Mouse (Mus musculus) common myeloid progenitor, adult 5-6 weeks (primary cell): ENCODE measurements at regions not wholly inside any gene's neighbourhood (a gene's known extent, or its start where the extent isn't known, plus 50 kb on each side); places are given as distances from the start of the nearest gene placed in this dataset.

Experiments
- ATAC-seq: replicated peaks from 2 replicates; pipeline ENCODE4 v1.8.0; 2016; ENCODE audit warnings: low read depth, mild to moderate bottlenecking, moderate TSS enrichment, inconsistent platforms; ENCODE audit not compliant: poor library complexity, severe bottlenecking

DNA sequence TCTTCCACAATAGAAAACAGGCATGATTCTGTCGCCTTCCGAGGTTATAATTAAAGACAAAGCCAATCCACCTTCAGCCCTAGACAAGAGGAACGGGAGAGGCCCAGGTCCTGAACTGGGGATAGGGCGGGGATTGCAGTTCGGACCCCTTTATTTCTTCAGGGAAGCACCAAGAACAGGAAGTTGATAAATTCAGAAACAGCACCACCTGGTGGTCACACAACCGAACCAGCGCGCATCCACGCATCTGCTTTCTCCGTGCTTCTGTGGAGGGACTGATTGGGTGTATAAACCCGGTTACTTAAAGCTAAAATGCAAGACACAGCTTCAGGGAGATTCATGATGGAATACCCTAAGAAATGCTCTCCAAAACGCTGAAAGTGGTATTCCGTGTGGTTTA lies 233.2 kb downstream of the Rps15a start:
- peak; percentile 97 for ATAC-seq

DNA sequence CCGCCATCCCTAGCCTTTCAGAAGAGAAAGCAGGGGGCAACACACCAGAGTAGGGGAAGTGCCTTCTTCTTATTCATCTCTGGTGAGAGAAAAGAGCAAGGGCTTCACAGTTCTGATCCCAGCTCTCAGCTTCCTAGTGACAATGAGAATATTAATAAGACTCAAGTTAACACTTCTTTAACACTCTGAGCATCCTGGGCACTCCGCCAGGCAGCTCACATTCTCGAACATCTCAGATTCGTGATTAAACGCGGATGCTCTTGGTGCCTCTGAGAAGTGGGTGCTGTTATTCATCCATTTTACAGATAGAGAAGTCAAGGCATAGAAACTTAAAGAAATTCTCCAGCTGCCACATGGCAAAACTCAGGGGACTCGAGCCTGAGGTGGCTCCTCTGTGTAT lies 237.1 kb downstream of the Rps15a start:
- ATAC-seq, result no peak

DNA sequence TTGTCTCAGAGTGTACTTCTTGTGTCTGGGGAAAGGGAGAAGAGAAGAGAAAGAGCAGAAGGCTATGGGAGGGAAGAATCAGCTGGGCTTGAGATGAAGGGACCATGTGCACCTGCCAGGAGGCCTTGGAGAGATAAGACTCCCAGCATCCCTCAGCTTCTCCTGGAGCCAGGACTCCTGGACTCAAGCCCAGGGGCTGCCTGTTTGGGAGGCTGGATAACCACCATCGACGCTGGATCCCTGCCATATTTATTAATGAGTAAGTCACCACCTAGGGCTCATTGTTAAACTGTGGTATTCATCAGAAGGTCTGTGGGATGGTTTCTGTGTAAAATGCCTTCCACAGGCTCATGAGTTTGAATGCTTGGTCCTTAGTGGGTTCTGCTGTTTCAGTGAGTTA lies 240.7 kb downstream of the Rps15a start:
- ATAC-seq, result no peak

DNA sequence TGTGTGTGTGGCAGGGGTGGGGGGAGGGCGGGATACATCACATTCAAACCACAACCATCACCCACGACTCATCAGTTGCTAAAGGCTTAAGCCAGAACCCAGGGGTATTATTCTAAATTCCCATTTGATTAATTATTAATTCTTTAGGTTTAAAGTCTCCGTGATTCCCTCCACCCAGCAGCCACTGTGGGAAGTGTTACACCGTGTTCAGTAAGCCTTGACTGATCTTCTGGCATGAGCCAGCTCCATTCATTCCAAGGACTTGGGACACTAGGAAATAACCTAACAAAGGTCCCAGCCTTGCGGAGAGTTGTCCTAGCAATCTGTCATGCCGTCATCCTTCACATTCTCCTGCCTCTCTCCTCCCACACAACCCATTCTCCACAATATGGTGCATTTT lies 256.6 kb downstream of the Rps15a start:
- ATAC-seq, result no peak

DNA sequence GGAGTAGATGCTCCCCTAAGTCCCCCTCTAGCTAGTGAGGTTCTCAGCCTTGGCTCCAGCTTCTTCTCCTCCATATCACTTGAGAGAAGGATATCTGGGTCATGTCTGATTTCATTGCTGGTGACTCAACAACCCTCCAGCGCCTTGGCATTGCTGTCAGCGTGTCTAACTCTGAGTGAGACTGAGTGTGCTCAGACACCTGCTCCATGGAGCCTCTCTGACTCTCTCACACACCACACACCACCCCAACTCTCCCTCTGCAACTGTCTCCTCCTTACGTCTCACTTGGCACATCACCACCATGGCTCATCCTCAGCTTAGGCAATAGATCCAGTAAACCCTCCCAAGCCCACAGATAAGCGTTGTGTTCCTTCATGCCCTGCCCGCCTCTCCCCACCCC lies 260.0 kb downstream of the Rps15a start:
- ATAC-seq, result no peak

DNA sequence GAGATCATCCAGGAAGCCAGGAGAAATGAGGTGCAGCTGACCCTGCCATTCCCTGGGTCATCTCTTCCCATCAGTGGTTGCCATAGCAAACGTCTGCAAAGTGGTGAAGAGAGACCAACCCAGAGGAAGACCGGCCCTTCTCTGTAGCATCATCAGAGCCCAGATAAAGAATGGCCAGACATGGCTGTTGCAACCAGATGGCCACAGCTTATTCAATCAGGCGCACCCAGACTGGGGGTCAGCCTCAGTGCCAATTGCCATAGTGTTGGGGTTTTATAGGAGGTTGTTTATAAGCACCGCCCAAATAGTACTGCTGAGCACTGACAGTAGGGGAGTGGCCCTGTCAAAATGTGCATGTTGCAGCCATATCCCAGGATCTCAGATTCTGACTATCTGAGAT lies 262.3 kb downstream of the Rps15a start:
- no peak for ATAC-seq

DNA sequence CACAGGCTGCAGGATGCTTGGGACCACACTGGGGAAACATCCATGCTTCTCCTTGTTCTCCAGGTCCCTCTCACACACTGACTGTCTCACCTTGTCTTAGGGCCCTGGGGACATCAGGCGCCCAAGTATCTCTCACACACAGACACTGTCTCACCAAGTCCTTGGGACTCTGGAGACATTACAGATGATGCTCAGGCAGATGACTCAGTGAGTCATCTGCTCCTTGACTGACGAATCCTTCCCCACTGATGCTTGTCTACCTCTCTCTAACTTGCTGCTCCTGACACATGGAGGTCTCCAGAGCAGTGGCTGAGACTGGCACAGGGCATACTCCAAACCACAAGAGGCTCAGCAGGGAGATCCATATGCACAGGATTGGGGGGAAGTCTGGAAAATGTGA lies 263.1 kb downstream of the Rps15a start:
- no peak for ATAC-seq

DNA sequence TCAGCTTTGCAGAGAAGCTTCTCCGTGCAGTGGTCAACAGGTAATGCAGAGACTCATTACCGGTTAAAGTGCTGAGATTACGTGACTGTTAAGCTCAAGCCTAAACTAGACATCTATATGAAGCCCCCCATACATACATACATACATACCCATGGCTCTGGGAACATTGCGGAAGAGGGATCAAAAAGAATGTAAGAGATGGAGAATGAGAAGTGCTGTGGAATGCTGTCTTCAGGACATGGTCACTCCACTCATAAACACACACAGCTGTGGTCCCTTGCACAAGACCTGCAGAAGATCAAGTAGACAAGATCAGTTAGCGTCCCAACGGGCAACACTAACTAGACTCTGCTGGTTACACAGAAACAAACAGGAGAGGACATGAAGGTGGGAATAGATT lies 265.2 kb downstream of the Rps15a start:
- ATAC-seq, result no peak

DNA sequence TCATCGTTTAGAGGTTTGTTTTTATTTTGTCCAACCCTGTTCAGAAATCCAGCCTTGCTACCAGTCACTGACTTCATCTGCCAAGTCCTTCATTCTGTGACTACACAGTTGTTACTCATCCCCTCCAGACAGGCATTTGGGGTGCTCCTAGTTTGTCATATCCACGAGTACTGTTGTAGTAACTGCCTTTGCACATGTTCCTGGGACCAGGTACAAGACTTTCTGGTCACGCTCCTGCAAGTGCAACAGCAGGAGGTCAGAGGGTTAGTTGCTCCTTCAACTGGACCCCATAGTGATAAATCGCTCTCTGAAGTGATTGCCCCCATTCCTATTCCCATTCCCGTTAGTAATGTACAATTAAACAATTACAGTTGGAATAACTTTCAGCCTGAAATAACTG lies 269.9 kb downstream of the Rps15a start:
- ATAC-seq, result no peak

DNA sequence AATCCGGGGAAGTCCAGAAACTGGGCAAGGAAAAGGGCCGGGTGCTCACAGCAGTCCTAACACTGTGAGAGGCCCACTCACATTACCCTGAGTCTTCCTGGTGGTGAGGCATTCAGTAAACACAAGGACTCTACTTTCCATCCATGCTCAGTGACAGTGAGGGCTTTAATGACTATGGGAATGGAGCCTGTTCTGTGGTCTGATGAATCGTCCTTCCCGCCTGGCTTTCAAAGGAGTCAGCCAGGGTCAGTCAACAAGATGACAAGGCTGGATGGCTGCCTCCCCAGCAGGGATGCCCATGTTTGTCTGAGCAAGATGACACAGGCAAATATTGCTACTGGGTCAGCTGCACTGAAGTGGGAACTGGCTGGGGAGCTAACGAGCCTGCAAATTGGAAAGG lies 273.2 kb downstream of the Rps15a start:
- no peak for ATAC-seq

DNA sequence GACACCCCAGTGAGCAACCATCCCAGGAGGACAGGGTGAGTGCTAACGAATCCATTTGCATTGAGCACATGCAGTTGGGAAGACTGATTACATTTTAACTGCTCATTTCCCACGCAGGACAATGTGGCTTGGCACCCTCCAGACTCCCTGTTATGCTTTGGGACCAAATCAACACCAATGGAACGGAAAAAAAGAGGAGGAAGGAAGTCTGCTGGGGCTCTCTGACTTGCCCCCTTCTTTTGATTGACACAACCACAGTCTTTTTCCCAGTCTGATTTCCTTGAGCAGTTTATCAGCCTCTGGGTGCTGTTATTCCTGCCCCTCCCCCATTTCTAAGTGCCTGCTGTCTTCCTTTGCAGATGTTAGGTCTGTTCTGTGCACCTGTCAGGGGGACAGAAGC lies 321.0 kb downstream of the Rps15a start:
- ATAC-seq, result peak; percentile 83

DNA sequence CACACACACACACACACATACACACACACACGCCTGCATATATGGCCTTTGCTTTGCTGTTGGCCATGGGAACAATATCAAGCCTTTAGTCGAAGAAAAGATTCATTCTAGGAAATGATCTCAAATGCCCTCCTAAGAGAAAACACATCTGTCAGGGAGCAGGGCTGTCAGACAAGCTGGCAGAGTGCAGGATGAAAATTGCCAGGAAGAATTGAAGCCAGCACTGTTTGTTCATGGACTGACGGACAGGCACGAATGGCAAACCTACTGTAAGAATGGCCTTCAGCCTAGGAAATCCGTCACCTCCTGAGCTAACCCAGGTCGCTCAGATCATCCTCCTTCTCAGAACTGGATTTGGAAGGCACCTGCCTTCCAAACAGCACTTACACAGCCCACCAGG lies 322.0 kb downstream of the Rps15a start:
- ATAC-seq, result no peak

DNA sequence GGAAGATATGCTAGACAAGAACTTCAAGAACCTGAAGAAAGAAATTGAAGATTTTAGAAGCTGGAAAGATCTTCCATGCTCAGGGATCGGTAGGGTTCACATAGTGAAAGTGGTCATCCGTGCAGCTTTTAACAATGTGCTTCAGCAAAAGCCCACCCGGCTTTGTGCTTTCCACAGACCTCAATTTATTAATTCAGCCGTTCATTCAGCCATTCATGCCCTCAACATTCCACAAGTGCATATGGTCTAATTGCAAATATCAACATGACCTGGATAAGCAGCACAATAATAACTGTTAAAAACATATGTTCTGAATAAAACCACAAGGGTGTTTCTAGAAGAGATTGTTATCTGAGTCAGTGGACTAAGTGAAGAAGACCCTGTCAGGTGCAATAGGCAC lies 323.5 kb downstream of the Rps15a start:
- ATAC-seq, result no peak

DNA sequence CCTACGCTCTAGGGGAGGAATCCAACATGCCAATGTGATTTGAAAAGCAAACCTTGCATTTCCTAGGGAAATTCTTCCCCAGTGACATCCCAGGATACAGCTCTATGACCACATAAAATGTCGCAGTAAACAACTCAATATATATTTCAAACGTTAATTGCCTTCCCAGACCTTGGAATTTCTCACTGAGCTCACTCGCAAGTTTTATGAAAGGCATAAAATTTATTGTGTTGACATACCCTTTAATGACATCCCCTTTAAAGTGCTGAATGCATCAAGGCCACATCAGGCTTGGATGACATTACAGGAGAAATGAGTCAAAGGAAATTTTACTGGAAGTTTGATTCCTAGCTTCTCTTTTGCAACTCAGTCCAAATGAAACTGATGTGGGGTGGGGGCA lies 337.0 kb downstream of the Rps15a start:
- no peak for ATAC-seq

DNA sequence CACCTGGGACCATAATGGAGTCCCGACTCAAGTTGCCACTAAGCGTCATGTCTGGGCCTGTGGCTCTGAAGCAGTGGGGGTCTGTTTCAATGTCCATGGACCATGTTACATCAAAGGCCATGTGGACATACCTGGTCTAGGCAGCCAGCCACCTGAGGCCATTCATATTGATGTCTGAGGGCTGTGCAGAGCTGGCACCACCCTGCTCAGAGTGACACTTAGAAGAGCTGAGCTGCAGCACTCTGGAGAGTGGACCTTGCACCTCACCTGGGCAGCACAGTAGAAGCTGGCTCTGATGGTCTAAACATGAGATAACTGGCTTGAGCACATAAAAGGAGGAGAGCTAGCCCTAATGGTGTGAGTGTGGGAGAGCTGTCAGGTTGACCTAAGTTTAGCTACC lies 338.1 kb downstream of the Rps15a start:
- ATAC-seq, result no peak

DNA sequence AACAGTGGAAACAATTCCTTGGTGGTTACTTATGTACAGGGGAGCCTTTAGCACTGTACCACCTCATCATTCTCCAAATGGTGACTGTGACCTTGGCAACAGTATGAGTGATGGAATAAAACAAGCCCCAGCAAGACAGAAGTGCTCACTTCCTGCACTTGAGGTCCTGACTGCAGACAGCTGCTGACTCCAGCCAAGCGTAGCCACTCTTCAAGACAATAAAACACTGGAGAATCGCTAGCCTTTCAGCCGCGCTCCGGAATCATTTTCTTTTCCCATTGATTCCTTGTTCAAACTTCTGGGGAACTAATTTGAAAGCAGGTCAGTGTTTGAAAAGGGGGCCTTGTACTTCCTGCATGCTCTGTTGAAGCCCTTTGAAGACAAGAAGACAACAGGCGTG lies 344.2 kb downstream of the Rps15a start:
- no peak for ATAC-seq

DNA sequence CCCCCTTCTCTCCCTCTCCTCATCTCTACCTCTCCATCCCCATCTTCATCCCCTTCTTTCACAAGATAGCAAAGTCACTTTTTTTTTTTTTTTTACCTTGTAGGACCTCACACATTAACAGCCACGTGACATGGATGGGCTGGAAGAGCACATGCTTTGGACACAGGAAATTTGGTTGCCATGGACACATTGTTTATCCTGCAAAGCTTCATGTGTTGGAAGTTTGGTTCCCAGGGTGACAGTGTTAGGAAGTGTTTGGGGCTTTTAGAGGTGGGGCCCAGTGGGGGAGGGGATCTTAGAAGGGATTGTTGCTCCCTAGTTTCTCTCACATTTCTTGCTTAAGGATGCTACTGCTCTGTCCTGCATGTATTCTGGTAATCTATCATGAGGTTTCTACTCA lies 356.5 kb downstream of the Rps15a start:
- ATAC-seq, result no peak

DNA sequence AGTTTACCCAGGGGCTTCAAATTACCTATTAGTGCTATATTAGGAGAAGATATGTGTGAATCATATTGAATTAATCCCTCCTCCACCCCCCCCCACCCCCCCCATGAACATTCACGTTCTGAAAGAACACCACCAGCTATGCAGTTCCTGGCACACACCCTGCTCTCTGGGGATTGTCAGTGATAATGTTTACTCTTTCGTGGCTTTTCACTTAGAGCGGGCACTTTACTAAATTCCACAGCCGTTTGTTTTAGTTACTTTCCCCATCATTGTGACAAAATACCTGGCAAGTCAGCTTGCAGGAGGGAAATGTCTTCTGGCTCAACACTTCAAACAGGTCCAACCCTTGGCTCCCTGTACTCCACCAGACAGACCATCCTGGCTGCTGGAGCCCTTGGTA lies 359.0 kb downstream of the Rps15a start:
- no peak for ATAC-seq

DNA sequence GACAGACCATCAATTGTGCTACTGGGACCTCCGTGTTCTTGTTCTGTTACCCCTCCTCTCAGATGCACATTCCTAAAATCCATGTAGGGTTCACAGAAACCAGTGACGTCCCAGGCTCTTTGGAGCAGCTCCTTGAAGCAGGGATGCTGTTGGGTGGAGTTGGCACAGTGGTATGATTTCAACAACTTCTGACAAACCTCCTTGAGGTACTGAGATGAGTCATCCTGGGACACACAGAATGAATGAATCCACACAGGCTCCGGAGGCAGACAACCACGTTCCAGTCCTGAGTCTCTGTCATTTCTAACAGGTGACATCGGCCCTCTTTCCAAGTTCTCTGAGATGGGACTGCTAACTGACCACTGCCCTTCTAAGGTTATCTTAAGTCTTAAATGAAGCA lies 360.2 kb downstream of the Rps15a start:
- no peak for ATAC-seq

DNA sequence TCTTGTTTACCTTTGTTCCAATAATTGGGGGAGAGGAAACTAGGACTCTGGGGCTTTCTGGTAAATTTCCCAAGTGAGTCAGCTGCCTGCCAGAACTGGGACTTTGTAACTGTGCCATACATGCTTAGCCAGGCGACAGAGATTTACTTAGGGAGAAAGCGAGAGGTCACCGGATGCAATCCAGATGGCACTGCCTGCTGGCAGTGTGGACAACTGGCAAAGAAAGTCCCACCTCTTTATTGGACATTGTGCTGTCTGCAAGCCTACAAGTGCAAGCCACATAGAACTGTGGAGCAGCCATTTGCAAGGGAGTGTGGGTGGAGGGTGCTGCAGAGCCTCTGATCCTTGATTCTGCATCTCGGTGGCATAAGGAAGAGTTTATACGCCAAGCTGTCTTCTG lies 362.7 kb downstream of the Rps15a start:
- no peak for ATAC-seq

DNA sequence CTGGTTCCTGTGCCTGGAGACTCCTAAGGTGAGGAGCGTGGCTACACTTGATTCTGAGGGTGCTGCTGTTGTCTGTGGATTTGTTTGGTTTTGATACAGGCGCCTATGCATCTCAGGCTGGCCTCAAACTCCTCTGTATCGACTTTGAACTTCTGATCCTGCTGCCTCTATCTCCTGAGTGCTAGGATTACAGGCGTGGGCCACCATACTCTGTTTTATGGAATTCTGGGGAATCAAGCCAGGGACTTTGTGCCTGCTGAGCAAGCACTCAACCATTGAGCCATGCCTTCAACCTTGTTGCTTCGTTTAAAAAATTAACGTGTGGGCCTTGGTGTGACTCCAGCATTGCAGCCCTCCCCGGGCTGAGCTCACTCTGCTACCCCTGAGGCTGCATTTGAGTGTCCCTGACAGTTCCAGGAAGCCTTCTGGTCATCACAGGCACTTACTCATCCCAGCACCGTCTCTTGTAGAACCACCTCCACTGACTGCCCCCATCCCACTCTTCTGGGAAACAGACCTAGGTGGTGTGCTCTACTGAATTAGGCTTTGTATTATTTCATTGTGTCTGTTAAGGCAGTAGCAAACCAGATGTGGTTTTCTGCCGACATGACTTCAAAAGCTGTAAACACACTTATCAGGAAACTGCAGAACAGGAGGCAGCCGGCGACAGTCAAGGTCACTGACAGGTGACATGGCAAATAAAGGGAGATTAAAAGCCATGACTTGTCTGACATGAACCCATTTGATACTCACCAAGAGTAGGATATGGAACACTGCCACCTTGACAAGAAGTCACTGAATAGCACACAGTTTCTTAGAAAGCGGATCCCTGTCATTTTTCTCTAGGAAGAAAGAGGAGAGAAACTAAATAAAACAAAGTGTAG lies 363.4 kb downstream of the Rps15a start:
- ATAC-seq, result peak; percentile 90

DNA sequence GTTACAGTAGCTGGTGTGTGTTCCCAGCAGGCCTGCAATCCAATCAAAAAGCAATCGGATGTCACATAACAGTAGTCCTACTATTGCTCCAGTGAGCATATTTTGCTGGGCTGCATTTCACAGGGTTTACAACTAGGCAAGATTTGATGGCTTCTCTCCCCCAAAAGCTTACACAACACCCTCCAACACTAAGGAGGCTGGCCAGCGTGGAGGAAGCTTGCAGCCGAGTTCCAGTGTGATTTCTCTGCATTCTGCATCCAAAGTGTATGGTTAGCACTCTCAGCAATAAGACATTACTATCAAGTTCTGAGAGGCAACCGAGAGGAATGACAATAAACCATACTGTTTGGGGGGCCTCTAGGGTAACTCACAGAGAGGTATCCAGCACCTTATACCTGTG lies 367.2 kb downstream of the Xylt1 start:
- no peak for ATAC-seq
